Mouse (Mus musculus): ENCODE data around the gene Itgb2l.

- TF ChIP-seq MYOD1 (IDR thresholded peaks at IDR 0.05; ENCODE audit: control insufficient read depth in 1 of 3, insufficient read length in 2 of 3, low read depth in 2 of 3) (no peak), POLR2A (IDR thresholded peaks at IDR 0.05; ENCODE audit: insufficient read length, low read depth) (no peak), CEBPB (IDR thresholded peaks at IDR 0.05; ENCODE audit: insufficient read depth, poor library complexity, severe bottlenecking) (no peak), E2F4 (IDR thresholded peaks at IDR 0.05; ENCODE audit: insufficient read depth) (no peak), MYOG (IDR thresholded peaks at IDR 0.05; ENCODE audit: control insufficient read depth in 1 of 3, insufficient read depth in 1 of 3, insufficient read length in 2 of 3, low read depth in 2 of 3) (no peak), TCF12 (IDR thresholded peaks at IDR 0.05; ENCODE audit: insufficient read depth, poor library complexity, severe bottlenecking) (no peak)
Measured at GRCm38 (mm10) chr16:96472361-96472760, 28.9 kb upstream of the Itgb2l start.

Data from myocyte (in vitro differentiated cells).